Mouse (Mus musculus) retina, postnatal 1 day (tissue): ENCODE measurements at regions not wholly inside any gene's neighbourhood (a gene's known extent, or its start where the extent isn't known, plus 50 kb on each side); places are given as distances from the start of the nearest gene placed in this dataset.

Source experiments
- DNase-seq: peaks from one replicate; pipeline ENCODE4 v3.0.0-alpha.2; 2012

DNA sequence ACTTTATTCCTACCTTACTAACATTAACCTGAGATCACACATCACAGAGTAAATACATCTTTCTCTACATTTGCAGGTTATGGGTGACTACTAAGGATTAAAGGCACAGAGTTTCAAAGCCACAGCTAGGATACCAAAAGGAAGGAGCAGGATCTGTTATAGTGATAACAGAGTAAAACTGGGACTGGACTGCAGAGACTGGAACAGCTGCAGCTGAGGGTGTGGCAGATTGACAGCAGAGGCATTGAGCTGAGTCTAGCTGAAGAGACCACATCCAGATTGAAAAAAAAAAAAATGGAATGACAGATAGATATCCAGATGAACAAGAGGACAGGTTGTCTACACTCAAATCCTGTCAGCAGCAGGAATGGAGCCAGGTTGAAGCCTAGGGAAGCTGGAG lies 301.1 kb downstream of the Irs2 start:
- DNase-seq, result no peak

DNA sequence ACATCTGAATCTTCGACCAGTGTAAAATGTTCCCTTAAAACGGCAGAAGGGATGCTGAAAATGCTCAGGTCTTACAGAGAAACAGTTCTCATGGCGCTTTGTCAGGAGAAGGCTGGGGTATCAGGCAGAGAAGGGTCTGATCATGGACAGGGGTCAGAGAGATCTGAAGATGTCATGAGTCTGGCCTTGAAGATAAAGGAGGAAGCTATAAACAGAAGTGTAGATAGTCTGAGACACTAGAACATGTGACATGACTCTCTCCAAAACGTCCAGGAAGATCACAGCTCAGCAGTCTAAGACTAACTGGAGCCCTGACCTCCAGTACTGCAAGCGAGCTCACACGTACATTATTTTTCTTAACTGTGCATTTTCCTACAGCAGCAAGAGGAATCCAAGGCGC lies 302.3 kb downstream of the Irs2 start:
- no peak for DNase-seq

DNA sequence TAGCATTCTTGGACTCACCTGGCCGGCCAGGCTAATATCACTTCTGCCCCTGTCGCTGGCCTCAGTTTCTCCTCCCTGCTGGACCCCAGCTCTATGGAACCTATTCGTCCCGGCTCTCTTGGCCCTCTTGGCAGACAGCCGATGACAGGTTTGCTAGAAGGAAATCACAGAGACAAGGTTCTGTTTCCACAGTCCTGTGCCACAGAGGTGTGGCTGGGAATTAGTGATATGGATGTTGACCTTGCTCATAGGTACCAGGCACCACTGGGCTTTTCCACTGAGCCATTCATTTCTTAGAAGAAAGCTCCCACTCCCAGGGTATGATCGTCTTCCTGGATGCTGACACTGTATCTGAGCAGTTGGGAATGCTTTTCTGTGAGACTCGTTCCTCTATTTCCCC lies 305.5 kb downstream of the Irs2 start:
- DNase-seq, result no peak

DNA sequence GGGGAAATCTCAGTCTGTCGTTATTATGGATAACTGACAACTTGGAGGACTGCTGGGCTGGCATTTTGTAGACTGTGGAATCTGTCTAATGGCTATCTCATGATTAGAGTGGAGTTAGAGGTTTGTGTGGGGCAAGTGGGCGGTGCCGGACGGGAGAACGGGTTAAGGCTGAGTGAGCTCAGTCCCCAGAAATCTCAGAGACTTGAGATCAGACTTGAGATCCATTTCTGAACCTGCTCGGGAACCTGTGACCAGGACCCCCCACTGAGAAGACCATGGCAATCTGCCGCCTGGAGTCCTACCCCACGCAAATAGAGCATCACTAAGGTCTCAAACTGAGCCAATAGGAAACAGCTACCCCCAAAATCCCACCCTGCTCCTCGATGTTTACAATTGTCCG lies 306.0 kb downstream of the Irs2 start:
- DNase-seq, result no peak

DNA sequence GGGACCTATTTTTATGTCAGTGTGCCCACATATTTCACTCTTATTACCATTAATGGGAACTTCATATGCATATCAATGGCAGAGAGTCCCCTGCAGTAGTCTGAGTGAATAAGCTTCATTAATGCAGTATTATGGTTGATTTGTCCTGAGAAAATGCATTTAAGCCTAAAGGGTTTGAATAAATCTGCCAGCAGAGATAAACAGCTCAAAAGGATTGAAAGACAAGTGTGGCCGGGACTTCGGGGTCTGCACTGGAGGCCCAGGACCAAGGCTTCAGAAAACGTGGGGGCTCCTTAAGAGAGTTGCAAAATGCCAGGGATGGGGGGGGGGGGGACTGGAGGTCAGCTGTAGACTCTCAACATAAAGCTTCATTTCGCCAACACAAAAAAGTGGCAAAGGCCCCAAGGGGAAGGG lies 306.6 kb downstream of the Irs2 start:
- DNase-seq, result no peak

DNA sequence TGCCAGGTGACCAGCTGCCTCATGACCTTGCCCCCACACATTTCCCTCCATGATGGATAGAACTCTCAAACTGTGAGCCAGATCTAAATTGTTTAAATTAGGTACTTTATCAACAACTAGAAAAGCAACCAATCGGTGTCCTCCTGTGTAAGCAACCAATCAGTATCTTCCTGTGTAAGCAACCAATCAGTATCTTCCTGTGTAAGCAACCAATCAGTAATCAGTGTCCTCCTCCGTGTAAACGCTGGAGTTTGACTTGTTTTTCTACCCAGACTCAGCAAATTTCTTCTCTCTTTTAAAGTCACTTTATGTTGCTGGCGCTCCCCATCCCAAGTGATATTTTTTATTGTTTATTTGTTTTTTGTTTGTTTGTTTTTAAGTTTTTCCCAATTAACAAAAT lies 307.0 kb downstream of the Irs2 start:
- DNase-seq, result no peak

DNA sequence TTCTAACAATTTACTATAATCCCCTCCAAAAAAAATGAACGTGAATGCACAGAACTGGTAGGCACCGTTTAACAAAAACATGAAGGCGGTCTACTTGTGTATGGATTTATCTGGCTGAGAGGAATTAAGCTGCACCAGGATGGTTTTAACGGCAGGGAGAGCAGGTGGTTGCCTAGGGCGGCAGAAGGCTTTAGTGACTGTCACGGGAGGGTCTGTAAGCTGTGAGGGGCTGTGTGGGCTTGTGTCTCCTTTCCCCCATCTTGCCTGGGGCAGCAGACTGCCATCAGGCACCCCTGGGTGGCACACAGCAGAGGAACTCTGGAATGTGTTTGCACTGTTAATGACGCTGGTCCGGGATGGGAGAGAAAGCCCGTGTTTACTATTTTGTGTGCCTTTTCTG lies 308.6 kb downstream of the Irs2 start:
- peak; percentile 54 for DNase-seq

DNA sequence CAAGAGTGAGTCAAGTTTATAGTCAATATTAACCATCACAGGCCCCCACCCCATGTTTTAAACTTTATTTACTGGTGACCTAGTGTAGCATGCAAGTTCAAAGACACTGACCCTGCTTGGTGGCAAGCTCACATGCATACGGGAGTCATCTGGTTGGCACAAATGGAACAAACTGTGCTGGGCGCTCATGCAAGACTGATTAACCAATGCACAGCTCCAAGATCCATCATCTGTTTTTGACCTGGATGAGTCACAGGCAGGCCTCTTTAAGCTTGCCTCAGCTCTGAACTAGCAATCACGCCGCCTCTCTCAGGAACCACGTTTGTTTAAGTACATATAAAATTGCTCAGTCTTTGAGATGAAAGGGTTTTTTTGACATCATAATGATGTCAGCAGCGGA lies 313.1 kb downstream of the Irs2 start:
- peak; percentile 34 for DNase-seq

DNA sequence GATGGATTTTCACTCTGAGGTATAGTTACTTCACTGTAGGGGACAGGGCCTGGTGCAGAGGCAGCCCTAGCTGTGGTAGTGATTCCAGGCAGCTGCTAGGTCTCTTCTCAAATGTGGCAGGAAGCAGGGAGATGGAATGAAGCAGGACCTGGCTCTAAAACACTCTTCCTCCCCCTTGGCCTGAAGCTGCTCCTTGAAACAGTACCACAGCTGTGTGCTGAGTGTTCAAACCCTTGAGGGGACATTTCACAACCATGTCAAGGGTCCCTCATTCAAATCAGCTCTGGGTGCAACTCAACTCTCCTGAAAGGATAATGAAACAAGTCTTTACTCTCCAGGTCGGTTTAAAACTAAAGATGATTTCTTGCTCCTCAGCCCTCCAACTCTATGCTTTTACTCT lies 317.6 kb downstream of the Irs2 start:
- no peak for DNase-seq

DNA sequence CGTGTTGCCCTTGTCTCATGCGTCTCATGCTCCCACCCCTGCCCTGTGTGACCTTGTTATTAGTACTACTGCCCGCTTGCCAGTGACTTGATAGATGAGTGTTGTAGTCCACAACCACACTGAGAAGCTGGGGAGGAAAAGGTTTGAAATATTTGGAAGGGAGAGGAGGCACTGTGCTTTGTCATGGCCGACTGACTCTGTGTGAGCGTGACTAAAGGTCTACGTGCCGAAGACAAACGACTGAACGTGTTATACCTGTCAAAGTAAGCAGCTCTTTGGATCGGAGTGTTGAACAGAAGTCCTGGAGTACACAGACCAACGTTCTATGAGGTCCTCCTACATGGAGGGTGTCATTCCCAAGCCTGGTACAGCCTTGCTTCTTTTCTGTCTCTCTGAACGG lies 318.4 kb downstream of the Irs2 start:
- DNase-seq, result no peak

DNA sequence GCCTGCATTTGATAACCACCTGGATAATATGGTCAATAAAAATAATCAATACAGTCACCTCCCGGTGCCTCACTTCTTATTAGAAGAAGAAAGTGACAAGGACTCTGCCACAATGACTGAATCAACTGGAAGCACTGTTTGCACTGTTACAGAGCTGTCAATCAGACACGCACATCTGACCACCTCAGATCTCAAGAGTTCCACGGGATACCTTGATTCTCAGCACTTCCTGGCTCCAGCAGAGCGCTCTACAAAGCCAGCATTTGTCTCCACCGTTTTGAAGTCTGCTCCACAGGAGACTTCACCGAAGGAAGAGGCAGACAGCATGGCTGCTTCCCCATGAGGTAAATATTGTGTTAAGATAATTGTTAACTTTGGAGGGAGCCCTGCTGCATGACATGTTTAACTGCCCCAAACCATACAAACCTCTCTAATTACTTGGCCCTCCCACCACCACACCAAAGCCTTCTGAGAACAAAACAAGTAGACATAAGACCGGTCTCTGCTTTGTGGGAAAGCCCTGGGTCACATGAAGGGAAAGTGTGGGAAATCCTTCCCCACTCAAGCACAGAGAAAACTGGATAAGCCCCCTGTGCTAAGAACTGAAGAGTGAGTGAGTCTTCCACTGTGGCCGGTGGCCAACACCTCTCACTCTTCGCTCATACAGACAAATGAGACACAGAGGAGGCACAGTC lies 320.2 kb downstream of the Irs2 start:
- DNase-seq, result no peak
